Mouse (Mus musculus): ENCODE measurements around the gene Ccdc28b. TPM values are rescaled to one million over a fixed set of nuclear protein-coding genes. Genes with fewer than 3 reads are reported as not detected.

Gene Ccdc28b
- polyA plus RNA-seq (2015; fragmentation: Nextera tagmentation; extraction: Ambion mirVana), result 160 and 180 TPM in 2 replicates

DNA sequence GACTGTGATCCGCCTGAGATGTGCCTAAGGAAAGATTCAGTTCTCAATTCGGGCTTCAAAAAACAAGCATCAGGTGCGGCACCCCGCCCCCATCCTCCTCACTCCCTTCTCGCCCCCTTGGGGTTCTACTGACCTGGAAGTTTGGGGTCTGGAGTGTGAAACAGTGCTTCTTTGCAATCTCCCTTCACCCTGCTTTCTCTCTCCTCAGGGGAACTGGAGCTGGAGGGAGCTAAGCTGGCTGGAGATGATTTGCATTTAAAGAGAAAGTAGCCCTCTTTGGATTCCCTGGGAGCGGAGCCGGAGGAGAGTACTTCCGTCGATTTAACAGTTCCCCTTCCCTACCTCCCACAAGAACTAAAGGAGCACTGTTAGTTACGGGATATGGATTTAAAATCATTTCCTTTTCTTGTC, at the start of gene Ccdc28b:
TSS of gene Ccdc28b (minus strand) at position 267 of the 411 bp plus-strand sequence.

DNA sequence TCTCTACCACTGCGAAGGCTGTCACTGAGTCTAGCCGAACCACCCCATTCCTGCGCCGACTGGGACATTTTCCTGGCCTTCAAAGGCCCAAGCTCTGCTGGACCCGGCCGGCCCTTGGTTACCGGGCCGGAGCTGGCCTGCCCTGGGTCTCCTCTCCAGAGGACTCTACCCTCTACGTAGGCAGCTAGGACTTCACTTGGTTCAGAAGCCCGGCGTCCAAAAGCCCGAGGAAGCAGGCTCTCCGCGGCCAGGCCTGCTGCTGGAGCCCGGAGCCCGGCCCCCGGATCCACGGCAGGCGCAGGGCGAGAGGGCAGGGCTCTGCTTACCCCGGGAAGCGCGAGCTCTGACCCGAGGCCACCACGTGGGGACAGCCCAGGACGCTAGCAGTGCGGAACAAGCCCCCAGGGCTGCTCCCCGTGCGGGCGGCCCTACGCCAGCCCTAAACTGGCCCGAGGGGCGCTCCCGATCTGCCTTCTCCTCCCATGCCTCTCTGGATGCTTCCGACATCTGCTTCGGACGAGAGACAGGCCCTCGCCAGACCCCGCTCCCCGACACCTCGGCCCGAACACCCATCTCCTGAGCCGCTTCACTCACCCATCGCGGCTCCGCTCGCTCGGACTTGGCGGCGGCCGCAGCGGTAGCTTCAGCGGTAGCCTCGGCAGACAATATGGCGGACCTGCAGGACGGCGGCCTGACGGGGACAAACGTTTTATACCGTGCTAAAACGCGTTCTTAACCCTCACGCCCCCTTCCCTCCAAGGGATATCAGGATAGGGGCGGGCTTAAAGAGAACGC, 48.5 kb upstream of the Ccdc28b start, which contains the start of gene Kpna6:
TSS of gene Kpna6 (minus strand) at position 685 of the 795 bp plus-strand sequence.

DNA sequence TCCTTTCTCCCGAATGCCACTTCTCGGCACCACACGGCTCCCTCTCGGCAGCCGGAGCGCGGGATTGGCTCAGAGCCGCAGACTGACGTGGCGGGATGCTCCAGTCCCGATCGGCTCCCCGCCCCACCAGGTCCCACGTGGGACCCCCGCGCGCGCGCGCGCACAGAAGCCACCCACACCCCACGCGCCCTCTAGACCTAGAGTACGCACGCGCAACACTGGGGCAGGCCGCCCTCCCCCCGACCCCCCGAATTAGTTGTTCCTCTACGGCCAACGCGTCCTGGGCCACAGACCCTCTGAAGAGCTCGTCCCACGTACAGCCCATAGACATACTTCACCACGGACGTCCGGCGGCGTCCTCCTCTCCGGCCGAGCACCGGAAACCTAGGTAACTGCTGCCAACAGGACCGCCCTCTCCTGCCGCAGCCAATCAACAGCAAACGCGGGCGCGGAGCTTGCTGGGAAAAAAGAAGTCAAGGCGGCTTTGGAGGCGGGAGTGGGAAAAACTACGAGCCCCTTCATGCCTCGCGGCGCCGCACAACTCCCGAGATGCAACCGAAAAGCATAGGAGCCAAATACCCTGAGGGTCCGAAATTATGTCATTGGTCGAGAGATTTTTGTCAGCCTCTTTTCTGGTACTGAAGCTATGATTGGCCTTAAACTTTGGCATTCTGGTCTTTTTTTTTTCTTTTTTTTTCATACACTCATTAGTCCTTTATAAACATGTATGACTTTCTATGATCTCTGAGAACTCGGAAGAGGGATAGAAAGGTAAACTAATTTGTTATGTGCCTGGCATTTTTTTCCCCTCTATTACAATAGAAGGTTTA, 17.1 kb upstream of the Ccdc28b start, which contains the start of gene Txlna:
TSS of gene Txlna (minus strand) at position 428 of the 830 bp plus-strand sequence.

DNA sequence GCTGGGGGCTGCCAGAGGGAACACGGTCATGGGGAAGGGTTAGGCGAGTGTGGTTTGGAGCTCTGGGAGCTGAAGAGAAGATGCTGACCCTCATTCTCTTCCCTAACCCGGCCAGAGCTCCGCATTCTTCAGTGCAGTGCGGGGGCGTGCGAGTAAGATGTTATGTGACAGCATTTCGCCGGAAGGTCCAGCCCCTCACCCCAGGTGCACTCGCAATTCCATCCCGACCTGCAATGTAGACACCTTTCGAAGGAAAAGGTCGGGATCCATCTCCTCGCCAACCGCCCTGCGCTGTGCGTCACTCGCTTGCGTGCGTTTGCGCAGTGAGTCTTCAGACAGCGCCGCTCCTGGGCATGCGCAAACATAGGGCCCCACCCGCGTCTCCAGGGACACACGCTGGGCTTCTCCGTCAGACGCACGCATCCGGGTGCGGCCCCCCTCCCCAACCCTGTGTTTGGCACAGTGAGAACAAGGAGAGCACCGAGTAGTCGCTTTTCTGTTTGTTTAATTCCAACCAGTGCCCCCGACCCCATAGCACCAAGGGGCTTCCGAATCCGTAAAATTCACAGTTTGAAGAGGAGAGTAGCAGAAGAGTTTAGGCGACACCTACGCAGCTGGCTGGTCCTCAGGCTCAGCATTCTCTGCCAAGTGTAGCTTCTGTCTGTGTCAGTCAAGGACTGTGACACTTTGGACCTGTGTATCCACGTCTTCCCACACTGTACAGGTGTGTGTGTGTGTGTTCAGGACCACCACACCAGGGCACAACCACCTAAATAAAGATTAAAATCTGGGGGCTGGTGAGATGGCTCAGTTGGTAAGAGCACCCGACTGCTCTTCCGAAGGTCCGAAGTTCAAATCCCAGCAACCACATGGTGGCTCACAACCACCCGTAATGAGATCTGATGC, 4.7 kb downstream of the Ccdc28b start, which contains the start of gene Iqcc:
TSS of gene Iqcc (minus strand) at position 314 of the 906 bp plus-strand sequence.

DNA sequence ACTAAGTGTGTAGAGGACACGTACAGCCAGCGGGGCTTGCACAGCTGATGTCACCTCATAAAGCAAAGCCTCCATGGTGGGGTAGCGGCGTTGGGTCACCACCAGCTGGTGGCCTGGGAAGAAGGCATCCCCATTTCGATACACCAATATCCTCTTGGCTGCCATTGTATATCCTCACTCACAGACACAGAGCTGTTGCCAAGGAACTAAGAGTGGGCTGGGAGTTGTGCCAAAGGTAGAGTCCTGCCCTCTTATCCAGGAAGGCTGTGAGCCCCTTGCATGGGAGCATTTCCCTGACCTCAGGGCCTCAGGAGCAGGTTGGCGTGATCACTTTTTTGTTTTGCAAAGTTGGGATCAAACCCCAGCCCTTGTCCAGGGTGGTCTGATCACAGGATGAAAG, 9.7 kb downstream of the Ccdc28b start, which contains the start of gene Dcdc2b:
TSS of gene Dcdc2b (minus strand) at position 165 of the 400 bp plus-strand sequence.

DNA sequence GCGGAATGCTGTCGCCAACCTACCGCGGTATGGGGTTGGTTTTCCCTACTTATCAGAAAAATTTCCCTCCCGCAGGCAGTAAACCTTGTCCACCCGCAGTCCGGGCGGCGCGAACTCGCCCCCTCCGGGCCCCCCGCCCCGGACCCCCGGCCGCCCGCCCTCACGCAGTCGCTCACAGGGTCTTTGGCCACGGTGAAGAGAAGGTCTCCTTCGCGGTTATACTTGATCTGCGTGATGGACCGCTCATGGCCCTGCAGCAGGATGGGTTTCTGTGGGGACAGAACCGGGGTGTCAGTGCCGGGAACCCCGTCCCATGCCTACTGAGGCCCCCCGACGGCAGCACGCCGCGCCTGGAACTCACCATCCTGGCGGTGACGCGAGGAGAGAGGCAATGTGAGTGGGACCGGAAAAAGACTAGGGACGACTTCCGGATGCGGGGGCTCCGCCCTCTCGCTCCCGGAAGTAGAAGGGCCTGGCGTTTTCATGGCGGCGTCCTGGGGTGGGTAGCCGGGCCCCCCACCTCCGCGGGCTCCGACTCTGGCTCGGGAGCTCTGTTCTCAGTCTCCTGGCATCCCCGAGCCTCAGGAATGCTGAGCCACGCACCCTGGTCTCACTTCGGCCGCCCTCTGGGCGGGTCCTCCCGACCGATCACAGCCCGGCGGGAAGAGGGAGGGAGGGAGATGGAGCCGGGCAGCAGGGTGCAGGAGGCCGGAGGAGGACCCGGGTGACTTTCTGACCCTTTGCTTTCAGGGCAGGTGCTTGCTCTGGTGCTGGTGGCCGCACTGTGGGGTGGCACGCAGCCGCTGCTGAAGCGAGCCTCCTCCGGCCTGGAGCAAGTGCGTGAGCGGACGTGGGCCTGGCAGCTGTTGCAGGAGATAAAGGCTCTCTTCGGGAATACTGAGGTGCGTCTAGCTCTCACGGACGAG, 23.3 kb downstream of the Ccdc28b start, which contains the start of the genes Eif3i and Tmem234:
TSS of gene Eif3i (minus strand) at position 416 of the 926 bp plus-strand sequence.
TSS of gene Tmem234 (plus strand) at position 436 of the 926 bp plus-strand sequence.

DNA sequence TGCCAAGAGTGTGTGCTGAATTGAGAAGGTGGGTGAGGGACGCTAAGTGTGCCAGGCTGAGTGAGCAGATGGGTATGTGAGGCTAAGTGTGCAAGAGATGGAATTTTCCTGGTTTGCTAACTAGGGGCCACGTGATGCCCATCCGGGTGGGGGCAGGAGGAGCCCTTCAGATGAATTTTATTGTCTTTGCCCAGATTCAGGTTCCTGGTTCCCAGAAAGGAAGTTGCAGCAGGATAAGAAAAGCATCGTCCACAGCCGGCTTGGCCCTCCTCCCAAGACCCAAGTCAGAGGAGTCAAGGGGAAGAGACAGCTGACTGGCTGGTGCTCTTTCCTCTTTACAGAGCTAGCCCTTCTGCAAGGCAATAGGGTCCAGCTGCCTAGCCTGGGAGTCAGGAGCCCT, 45.3 kb downstream of the Ccdc28b start, which contains the start of gene Fam167b:
TSS of gene Fam167b (minus strand) at position 84 of the 400 bp plus-strand sequence.

DNA sequence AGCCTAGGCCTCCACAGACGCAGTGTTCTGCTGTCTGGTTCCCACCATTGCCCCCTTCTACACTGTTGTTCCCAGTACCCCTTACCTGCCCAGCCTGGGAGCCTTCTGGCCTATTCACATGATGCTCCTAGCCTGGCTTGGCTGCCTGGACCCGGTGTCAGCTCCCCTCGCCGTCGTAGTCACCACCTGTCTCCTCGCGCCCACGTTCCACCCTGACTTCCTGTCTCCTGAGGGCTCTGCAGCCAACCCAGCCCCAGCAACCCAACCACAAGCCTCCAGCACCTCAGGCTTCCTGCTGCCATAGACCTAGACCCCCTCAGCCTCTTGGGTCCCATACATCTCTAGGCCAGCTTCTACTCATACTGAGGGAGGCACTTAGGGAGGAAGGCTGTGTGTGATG, 50.3 kb downstream of the Ccdc28b start, which contains the start of gene Lck:
TSS of gene Lck (minus strand) at position 212 of the 400 bp plus-strand sequence.

Other genes starting within 250 kb of the Ccdc28b start
- gene Zbtb8a, start 245.8 kb downstream of the Ccdc28b start, polyA plus RNA-seq (2015; fragmentation: Nextera tagmentation; extraction: Ambion mirVana), result 14.9 and 16.7 TPM in 2 replicates
- 11.3 and 12.0 TPM in 2 replicates for gene Zbtb8b, start 183.1 kb downstream of the Ccdc28b start, polyA plus RNA-seq (2015; fragmentation: Nextera tagmentation; extraction: Ambion mirVana)
- gene Bsdc1, start 162.4 kb downstream of the Ccdc28b start, polyA plus RNA-seq (2015; fragmentation: Nextera tagmentation; extraction: Ambion mirVana), result 24.4 and 26.3 TPM in 2 replicates
- 0.60 and 0.62 TPM in 2 replicates for gene Tssk3, start 132.9 kb downstream of the Ccdc28b start, polyA plus RNA-seq (2015; fragmentation: Nextera tagmentation; extraction: Ambion mirVana)
- 3.1 and 4.1 TPM in 2 replicates for gene Fam229a, start 132.8 kb downstream of the Ccdc28b start, polyA plus RNA-seq (2015; fragmentation: Nextera tagmentation; extraction: Ambion mirVana)
- gene Marcksl1, start 110.4 kb downstream of the Ccdc28b start, polyA plus RNA-seq (2015; fragmentation: Nextera tagmentation; extraction: Ambion mirVana), result 1,475 and 1,521 TPM in 2 replicates
- gene Hdac1, start 81.2 kb downstream of the Ccdc28b start, polyA plus RNA-seq (2015; fragmentation: Nextera tagmentation; extraction: Ambion mirVana), result 67.7 and 69.6 TPM in 2 replicates
- 10.8 and 13.8 TPM in 2 replicates for gene Lck, start 50.3 kb downstream of the Ccdc28b start, polyA plus RNA-seq (2015; fragmentation: Nextera tagmentation; extraction: Ambion mirVana)
- gene Fam167b, start 45.4 kb downstream of the Ccdc28b start, polyA plus RNA-seq (2015; fragmentation: Nextera tagmentation; extraction: Ambion mirVana), result 0.25 and 0.43 TPM in 2 replicates
- 239 and 245 TPM in 2 replicates for gene Eif3i, start 23.3 kb downstream of the Ccdc28b start, polyA plus RNA-seq (2015; fragmentation: Nextera tagmentation; extraction: Ambion mirVana)
- gene Tmem234, start 23.3 kb downstream of the Ccdc28b start, polyA plus RNA-seq (2015; fragmentation: Nextera tagmentation; extraction: Ambion mirVana), result 219 and 222 TPM in 2 replicates
- gene Dcdc2b, start 9.7 kb downstream of the Ccdc28b start, polyA plus RNA-seq (2015; fragmentation: Nextera tagmentation; extraction: Ambion mirVana), result 2.8 and 4.1 TPM in 2 replicates
- gene Iqcc, start 4.8 kb downstream of the Ccdc28b start, polyA plus RNA-seq (2015; fragmentation: Nextera tagmentation; extraction: Ambion mirVana), result 29.2 and 30.6 TPM in 2 replicates
- gene Txlna, start 17.1 kb upstream of the Ccdc28b start, polyA plus RNA-seq (2015; fragmentation: Nextera tagmentation; extraction: Ambion mirVana), result 25.9 and 26.3 TPM in 2 replicates
- 11.7 and 13.0 TPM in 2 replicates for gene Kpna6, start 48.8 kb upstream of the Ccdc28b start, polyA plus RNA-seq (2015; fragmentation: Nextera tagmentation; extraction: Ambion mirVana)
- gene Tmem39b, start 72.9 kb upstream of the Ccdc28b start, polyA plus RNA-seq (2015; fragmentation: Nextera tagmentation; extraction: Ambion mirVana), result 8.6 and 10.2 TPM in 2 replicates
- gene Khdrbs1, start 118.4 kb upstream of the Ccdc28b start, polyA plus RNA-seq (2015; fragmentation: Nextera tagmentation; extraction: Ambion mirVana), result 73.4 and 78.6 TPM in 2 replicates
- 217 and 265 TPM in 2 replicates for gene Ptp4a2, start 187.3 kb upstream of the Ccdc28b start, polyA plus RNA-seq (2015; fragmentation: Nextera tagmentation; extraction: Ambion mirVana)

All from neural tube, postnatal 0 days (tissue).